Mouse (Mus musculus) E14TG2a.4 (cell line): ENCODE measurements around the gene Ntn5.

ENCODE experiments used
- CTCF ChIP-seq: conservative IDR thresholded peaks from 2 replicates; pipeline ENCODE4 v1.5.1; 2014; ENCODE audit warnings: low read length
- NANOG ChIP-seq: IDR thresholded peaks from 2 replicates; pipeline ENCODE4 v1.6.1; 2014; ENCODE audit warnings: borderline replicate concordance, low read length, mixed read lengths
- POU5F1 ChIP-seq: IDR thresholded peaks from 2 replicates; pipeline ENCODE4 v1.6.1; 2014; ENCODE audit warnings: low read length, borderline replicate concordance

DNA sequence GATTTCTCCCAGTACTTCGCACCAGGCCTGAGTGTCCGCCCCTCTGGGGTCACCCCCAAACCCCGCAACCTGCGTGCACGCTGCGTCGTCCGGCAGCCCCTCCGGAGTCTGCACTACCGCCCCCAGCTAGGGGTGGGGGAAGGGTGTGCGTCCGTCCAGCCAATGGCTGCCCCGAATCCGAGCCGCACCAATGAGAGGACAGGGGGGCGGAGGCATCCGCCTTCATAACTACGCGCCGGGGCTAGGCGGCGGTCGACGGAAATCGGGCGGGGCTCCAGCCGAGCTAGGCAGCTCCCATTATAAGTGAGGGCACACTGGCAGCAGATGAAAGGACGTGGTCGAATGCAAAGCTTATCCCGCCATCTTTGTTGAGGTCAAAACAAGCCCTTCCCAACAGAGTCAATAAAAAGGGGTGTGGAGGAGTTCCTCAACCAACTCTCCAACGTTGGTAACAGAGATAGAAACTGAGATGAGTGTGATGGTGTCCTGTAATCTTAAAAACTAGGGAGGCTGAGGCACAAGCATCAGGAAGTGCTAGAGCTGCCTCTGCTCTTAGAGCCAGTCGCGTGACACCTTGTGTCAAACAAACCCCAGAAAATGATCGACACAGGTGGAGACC, 31.4 kb downstream of the Ntn5 start, which contains the start of gene Rpl18:
- TF ChIP-seq CTCF, result no peak
- no peak for TF ChIP-seq POU5F1
- TF ChIP-seq NANOG, result no peak
